Mouse (Mus musculus) erythroblast, embryonic 14.5 days (primary cell): ENCODE data around the gene Gclc.

Experiments
- GATA1 ChIP-seq: IDR thresholded peaks from 2 replicates; pipeline ENCODE4 v1.6.1; 2012; ENCODE audit warnings: low read length, inconsistent platforms, mixed read lengths
- TAL1 ChIP-seq: IDR thresholded peaks from 3 replicates; pipeline ENCODE4 v1.6.1; 2012; ENCODE audit warnings: low read length, inconsistent platforms, mixed read lengths

GRCm38 (mm10) chr9:77771765-77772383, 17.5 kb downstream of the Gclc start:
- TF ChIP-seq GATA1: no peak
- no peak for TF ChIP-seq TAL1
